Mouse (Mus musculus): Measurements from ENCODE around the gene Lce3c. TPM values are rescaled to one million over a fixed set of nuclear protein-coding genes. Genes with fewer than 3 reads are reported as not detected.

Gene Lce3c
- polyA plus RNA-seq (2012; rRNA removed): not detected in 2 replicates

GRCm38 (mm10) chr3:92944186-92944585 is at the start of gene Lce3c:
TSS of gene Lce3c (plus strand) at chr3:92944486.
- TF ChIP-seq POLR2A (IDR thresholded peaks at IDR 0.05; ENCODE audit: extremely low read depth, insufficient read depth, low read length) (no peak), CTCF (IDR thresholded peaks at IDR 0.05; ENCODE audit: extremely low read depth, insufficient read depth, low read length) (no peak)

GRCm38 (mm10) chr3:92894489-92894888 is 49.8 kb upstream of the Lce3c start:
- TF ChIP-seq CTCF (IDR thresholded peaks at IDR 0.05; ENCODE audit: extremely low read depth, insufficient read depth, low read length) (no peak), POLR2A (IDR thresholded peaks at IDR 0.05; ENCODE audit: extremely low read depth, insufficient read depth, low read length) (no peak)
- Histone ChIP-seq H3K4me1 (ENCODE audit: control insufficient read depth, insufficient read depth, low read length) (no peaks in the 10 kb centered on the region), H3K4me3 (ENCODE audit: insufficient read depth, low read length) (no peak overlapping the region), H3K27ac (ENCODE audit: insufficient read depth, low read length) (no peak overlapping the region)

More at GRCm38 (mm10) chr3:92944186-92944585, at the start of gene Lce3c:
- Histone ChIP-seq H3K4me3 (ENCODE audit: insufficient read depth, low read length) (no peak within 1 kb of the TSS), H3K4me1 (ENCODE audit: control insufficient read depth, insufficient read depth, low read length) (no peaks in the 10 kb centered on the region), H3K27ac (ENCODE audit: insufficient read depth, low read length) (no peak within 1 kb of the TSS)

GRCm38 (mm10) chr3:92902992-92903391 is 41.3 kb upstream of the Lce3c start:
- TF ChIP-seq CTCF (IDR thresholded peaks at IDR 0.05; ENCODE audit: extremely low read depth, insufficient read depth, low read length): peak; percentile 55
- TF ChIP-seq POLR2A (IDR thresholded peaks at IDR 0.05; ENCODE audit: extremely low read depth, insufficient read depth, low read length): no peak
- H3K4me1 ChIP-seq (ENCODE audit: control insufficient read depth, insufficient read depth, low read length): no peaks in the 10 kb centered on the region
- H3K4me3 ChIP-seq (ENCODE audit: insufficient read depth, low read length): no peak overlapping the region
- no peak overlapping the region for H3K27ac ChIP-seq (ENCODE audit: insufficient read depth, low read length)

GRCm38 (mm10) chr3:92903640-92904039 is 40.6 kb upstream of the Lce3c start:
- Histone ChIP-seq H3K4me1 (ENCODE audit: control insufficient read depth, insufficient read depth, low read length) (no peaks in the 10 kb centered on the region), H3K4me3 (ENCODE audit: insufficient read depth, low read length) (no peak overlapping the region), H3K27ac (ENCODE audit: insufficient read depth, low read length) (no peak overlapping the region)
- TF ChIP-seq POLR2A (IDR thresholded peaks at IDR 0.05; ENCODE audit: extremely low read depth, insufficient read depth, low read length): no peak
- TF ChIP-seq CTCF (IDR thresholded peaks at IDR 0.05; ENCODE audit: extremely low read depth, insufficient read depth, low read length): peak; percentile 27; the same call in 1 of the 2 replicates

- no peak for TF ChIP-seq CTCF (IDR thresholded peaks at IDR 0.05; ENCODE audit: extremely low read depth, insufficient read depth, low read length)
- TF ChIP-seq POLR2A (IDR thresholded peaks at IDR 0.05; ENCODE audit: extremely low read depth, insufficient read depth, low read length): no peak
- Histone ChIP-seq H3K4me1 (ENCODE audit: control insufficient read depth, insufficient read depth, low read length) (no peaks in the 10 kb centered on the region), H3K27ac (ENCODE audit: insufficient read depth, low read length) (no peak overlapping the region), H3K4me3 (ENCODE audit: insufficient read depth, low read length) (no peak overlapping the region)
Measured at GRCm38 (mm10) chr3:92905182-92905581, 39.1 kb upstream of the Lce3c start.

- H3K4me3 ChIP-seq (ENCODE audit: insufficient read depth, low read length): no peak overlapping the region
- H3K4me1 ChIP-seq (ENCODE audit: control insufficient read depth, insufficient read depth, low read length): no peaks in the 10 kb centered on the region
- H3K27ac ChIP-seq (ENCODE audit: insufficient read depth, low read length): no peak overlapping the region
- TF ChIP-seq POLR2A (IDR thresholded peaks at IDR 0.05; ENCODE audit: extremely low read depth, insufficient read depth, low read length): no peak
- peak; percentile 58 for TF ChIP-seq CTCF (IDR thresholded peaks at IDR 0.05; ENCODE audit: extremely low read depth, insufficient read depth, low read length)
Measured at GRCm38 (mm10) chr3:92907571-92907970, 36.7 kb upstream of the Lce3c start.

GRCm38 (mm10) chr3:92920364-92920763 is 23.9 kb upstream of the Lce3c start:
- Histone ChIP-seq H3K27ac (ENCODE audit: insufficient read depth, low read length) (no peak overlapping the region), H3K4me1 (ENCODE audit: control insufficient read depth, insufficient read depth, low read length) (no peaks in the 10 kb centered on the region), H3K4me3 (ENCODE audit: insufficient read depth, low read length) (no peak overlapping the region)
- TF ChIP-seq POLR2A (IDR thresholded peaks at IDR 0.05; ENCODE audit: extremely low read depth, insufficient read depth, low read length) (no peak), CTCF (IDR thresholded peaks at IDR 0.05; ENCODE audit: extremely low read depth, insufficient read depth, low read length) (peak; percentile 53; the same call in 1 of the 2 replicates)

- Histone ChIP-seq H3K27ac (ENCODE audit: insufficient read depth, low read length) (no peak within 1 kb of the TSS), H3K4me1 (ENCODE audit: control insufficient read depth, insufficient read depth, low read length) (no peaks in the 10 kb centered on the region), H3K4me3 (ENCODE audit: insufficient read depth, low read length) (no peak within 1 kb of the TSS)
- no peak for TF ChIP-seq CTCF (IDR thresholded peaks at IDR 0.05; ENCODE audit: extremely low read depth, insufficient read depth, low read length)
Measured at GRCm38 (mm10) chr3:92926130-92926529, 18.2 kb upstream of the Lce3c start, which contains the start of gene Lce3a. TSS of gene Lce3a (minus strand) at chr3:92926230.

- Histone ChIP-seq H3K27ac (ENCODE audit: insufficient read depth, low read length) (no peak within 1 kb of the TSS), H3K4me1 (ENCODE audit: control insufficient read depth, insufficient read depth, low read length) (no peaks in the 10 kb centered on the region), H3K4me3 (ENCODE audit: insufficient read depth, low read length) (no peak within 1 kb of the TSS)
- TF ChIP-seq CTCF (IDR thresholded peaks at IDR 0.05; ENCODE audit: extremely low read depth, insufficient read depth, low read length) (no peak), POLR2A (IDR thresholded peaks at IDR 0.05; ENCODE audit: extremely low read depth, insufficient read depth, low read length) (no peak)
Measured at GRCm38 (mm10) chr3:92932679-92933078, 11.6 kb upstream of the Lce3c start, which contains the start of gene Lce3b. TSS of gene Lce3b (plus strand) at chr3:92932979.

GRCm38 (mm10) chr3:92957090-92957489 is 12.8 kb downstream of the Lce3c start, which contains the start of gene Lce3d:
TSS of gene Lce3d (plus strand) at chr3:92957390.
- H3K4me3 ChIP-seq (ENCODE audit: insufficient read depth, low read length): no peak within 1 kb of the TSS

More at GRCm38 (mm10) chr3:92957090-92957489, 12.8 kb downstream of the Lce3c start, which contains the start of gene Lce3d:
- no peak for TF ChIP-seq POLR2A (IDR thresholded peaks at IDR 0.05; ENCODE audit: extremely low read depth, insufficient read depth, low read length)
- Histone ChIP-seq H3K27ac (ENCODE audit: insufficient read depth, low read length) (no peak within 1 kb of the TSS), H3K4me1 (ENCODE audit: control insufficient read depth, insufficient read depth, low read length) (no peaks in the 10 kb centered on the region)

All from cortical plate, adult 2 months (tissue).